Mouse (Mus musculus) hindbrain, embryonic 14.5 days (tissue): ENCODE measurements at regions not wholly inside any gene's neighbourhood (a gene's known extent, or its start where the extent isn't known, plus 50 kb on each side); places are given as distances from the start of the nearest gene placed in this dataset.
"Not testable (repeated sequence)": the region's sequence is repeated elsewhere in the genome, so short reads cannot be mapped to it uniquely, and the experiment has no call there.

ENCODE experiments used
- ATAC-seq: fragments of 200-750 bp; cut with Nextera tagmentation; 2 replicates; pipeline ENCODE4 v1.8.0; 2017; ENCODE audit warnings: moderate number of reproducible peaks, mild to moderate bottlenecking, moderate TSS enrichment, moderate library complexity; ENCODE audit not compliant: low FRiP score
- DNase-seq: peaks from one replicate; pipeline ENCODE4 v3.0.0-alpha.2; 2015; ENCODE audit warnings: low spot score
- H3K27ac ChIP-seq: fragments of 300-500 bp; sonication (generic); 2 replicates; pipeline ENCODE4 v1.5.1; 2014; ENCODE audit warnings: mild to moderate bottlenecking, moderate library complexity
- H3K27me3 ChIP-seq: fragments of 300-500 bp; sonication (generic); 2 replicates; pipeline ENCODE4 v1.6.1; 2014; ENCODE audit warnings: mild to moderate bottlenecking, low read length, mixed read lengths; ENCODE audit not compliant: control insufficient read depth, insufficient read depth
- H3K36me3 ChIP-seq: fragments of 300-500 bp; sonication (generic); replicated peaks from 2 replicates; pipeline ENCODE4 v1.6.1; 2014; ENCODE audit not compliant: control insufficient read depth, insufficient read depth
- H3K4me1 ChIP-seq: fragments of 300-500 bp; sonication (generic); replicated peaks from 2 replicates; pipeline ENCODE4 v1.6.1; 2014; ENCODE audit warnings: antibody characterized with exemption, low read length, mixed read lengths; ENCODE audit not compliant: control insufficient read depth, insufficient read depth
- H3K4me2 ChIP-seq: fragments of 300-500 bp; sonication (generic); replicated peaks from 2 replicates; pipeline ENCODE4 v1.6.1; 2014; ENCODE audit warnings: mild to moderate bottlenecking, moderate library complexity
- H3K4me3 ChIP-seq: fragments of 300-500 bp; sonication (generic); replicated peaks from 2 replicates; pipeline ENCODE4 v1.5.1; 2014; ENCODE audit warnings: mild to moderate bottlenecking, low read length
- H3K9ac ChIP-seq: fragments of 300-500 bp; sonication (generic); 2 replicates; pipeline ENCODE4 v1.6.1; 2014
- H3K9me3 ChIP-seq: fragments of 300-500 bp; sonication (generic); 2 replicates; pipeline ENCODE4 v1.6.1; 2016; ENCODE audit warnings: low read length; ENCODE audit not compliant: control insufficient read depth
- WGBS: fragments of 180-500 bp; shearing (Covaris S2); extraction: QIAGEN DNeasy Blood & Tissue Kit; methylation state at CpG from one replicate; pipeline ENCODE4 v1.1.7; 2014; 5-methylcytosine and 5-hydroxymethylcytosine counted together

DNA sequence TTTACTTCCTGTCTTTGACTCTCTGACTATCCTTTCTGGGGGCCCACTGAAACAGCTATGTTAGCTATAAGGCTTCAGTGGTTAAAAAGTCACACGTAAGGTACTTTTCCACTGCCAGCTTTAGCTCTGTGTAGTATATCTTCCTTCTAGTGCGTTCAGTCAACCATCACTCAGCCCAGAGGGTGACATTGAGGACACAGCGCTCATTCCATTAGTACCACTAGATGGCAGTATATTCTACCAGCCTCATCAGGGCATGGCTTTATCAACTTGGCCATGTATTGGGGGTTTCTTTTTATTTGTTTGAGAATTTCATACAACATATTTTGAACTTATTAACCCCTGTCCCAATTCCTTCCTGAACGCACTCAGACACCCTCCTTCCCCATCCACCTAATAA is 198.2 kb upstream of the Ift57 start:
- no peaks in the 10 kb centered on the region for H3K9me3 ChIP-seq
- peak; percentile 76; the same call in 1 of the 2 replicates for ATAC-seq
- no peak overlapping the region for H3K27ac ChIP-seq
- H3K4me1 ChIP-seq, result no peaks in the 10 kb centered on the region
- no peak overlapping the region for H3K9ac ChIP-seq
- no peak overlapping the region for H3K4me3 ChIP-seq
- H3K4me2 ChIP-seq, result no peak overlapping the region
- 38% methylated on average over 4 of the region's 4 CpGs for WGBS
- H3K36me3 ChIP-seq, result no peaks in the 10 kb centered on the region
- H3K27me3 ChIP-seq, result no peaks in the 10 kb centered on the region
- peak; percentile 74 for DNase-seq

- no peak overlapping the region for H3K9ac ChIP-seq
- WGBS, result 83% methylated on average over 14 of the region's 14 CpGs
- DNase-seq, result no peak
These were observed 195.1 kb upstream of the Ift57 start for GRCm38 (mm10) chr16:49503897-49504413.

GRCm38 (mm10) chr16:49504669-49505068 is 194.4 kb upstream of the Ift57 start:
- Histone ChIP-seq H3K27ac (no peak overlapping the region), H3K4me2 (no peak overlapping the region), H3K36me3 (no peaks in the 10 kb centered on the region), H3K4me3 (no peak overlapping the region), H3K9ac (no peak overlapping the region), H3K4me1 (no peaks in the 10 kb centered on the region), H3K27me3 (no peaks in the 10 kb centered on the region), H3K9me3 (no peaks in the 10 kb centered on the region)
- ATAC-seq (no peak), DNase-seq (no peak)
- WGBS, result 87% methylated on average over 6 of the region's 6 CpGs

More at GRCm38 (mm10) chr16:49503897-49504413, 195.1 kb upstream of the Ift57 start:
- ATAC-seq, result no peak
- Histone ChIP-seq H3K27ac (no peak overlapping the region), H3K4me3 (no peak overlapping the region), H3K9me3 (no peaks in the 10 kb centered on the region), H3K4me1 (no peaks in the 10 kb centered on the region), H3K27me3 (no peaks in the 10 kb centered on the region), H3K4me2 (no peak overlapping the region), H3K36me3 (no peaks in the 10 kb centered on the region)

DNA sequence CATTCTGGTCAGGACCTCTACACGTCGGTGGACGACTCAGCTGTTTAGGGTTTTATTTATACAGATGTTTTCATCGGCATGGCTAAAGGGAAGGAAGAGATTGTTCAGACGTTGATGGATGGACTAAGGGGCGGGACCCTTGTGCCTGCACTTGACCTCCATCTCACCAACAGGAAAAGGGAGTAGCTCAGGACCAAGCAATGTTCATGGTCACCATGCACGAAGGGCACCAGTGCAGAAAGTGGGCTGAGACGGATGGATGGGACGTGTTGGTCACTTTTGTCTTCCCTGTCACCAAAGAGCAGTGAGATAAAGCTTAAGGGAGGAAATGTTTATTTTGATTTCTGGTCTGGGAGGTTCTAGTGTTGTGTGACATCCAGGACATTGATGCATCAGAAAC is 193.8 kb upstream of the Ift57 start:
- no peak for ATAC-seq
- Histone ChIP-seq H3K4me1 (no peaks in the 10 kb centered on the region), H3K9me3 (no peaks in the 10 kb centered on the region), H3K4me3 (no peak overlapping the region), H3K4me2 (no peak overlapping the region), H3K27me3 (no peaks in the 10 kb centered on the region), H3K27ac (no peak overlapping the region), H3K9ac (no peak overlapping the region), H3K36me3 (no peaks in the 10 kb centered on the region)
- no peak for DNase-seq
- WGBS, result 84% methylated on average over 9 of the region's 9 CpGs

GRCm38 (mm10) chr16:49518844-49519243 is 180.2 kb upstream of the Ift57 start:
- Histone ChIP-seq H3K9ac (no peak overlapping the region), H3K4me3 (no peak overlapping the region), H3K36me3 (no peaks in the 10 kb centered on the region), H3K9me3 (no peaks in the 10 kb centered on the region), H3K4me1 (no peaks in the 10 kb centered on the region), H3K27ac (no peak overlapping the region), H3K4me2 (no peak overlapping the region), H3K27me3 (no peaks in the 10 kb centered on the region)
- ATAC-seq (no peak), DNase-seq (no peak)
- 88% methylated on average over 3 of the region's 3 CpGs for WGBS

DNA sequence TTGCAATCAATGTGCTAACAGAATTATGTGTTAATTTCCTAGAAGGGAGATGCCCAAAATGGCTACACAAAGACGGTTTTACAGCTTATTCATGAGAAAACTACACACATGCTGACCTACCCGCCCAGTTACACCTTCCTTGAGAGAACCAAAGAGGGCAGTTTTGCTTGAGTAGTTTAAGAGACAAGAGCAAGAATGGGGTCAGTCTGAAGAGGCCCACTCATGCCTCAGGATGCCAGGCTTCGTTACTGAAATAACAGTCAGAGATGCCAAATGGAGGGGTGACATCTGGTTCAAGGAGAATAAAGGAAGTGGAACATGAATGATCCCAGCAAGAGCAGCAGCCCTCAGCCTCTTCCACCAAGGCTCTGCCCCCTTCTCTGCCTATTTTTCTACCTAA is 178.6 kb upstream of the Ift57 start:
- Histone ChIP-seq H3K4me2 (no peak overlapping the region), H3K27me3 (no peaks in the 10 kb centered on the region), H3K4me3 (no peak overlapping the region), H3K4me1 (no peaks in the 10 kb centered on the region), H3K9ac (no peak overlapping the region), H3K36me3 (no peaks in the 10 kb centered on the region), H3K9me3 (no peaks in the 10 kb centered on the region), H3K27ac (no peak overlapping the region)
- WGBS, result 70% methylated on average over 3 of the region's 3 CpGs
- ATAC-seq (no peak), DNase-seq (no peak)

DNA sequence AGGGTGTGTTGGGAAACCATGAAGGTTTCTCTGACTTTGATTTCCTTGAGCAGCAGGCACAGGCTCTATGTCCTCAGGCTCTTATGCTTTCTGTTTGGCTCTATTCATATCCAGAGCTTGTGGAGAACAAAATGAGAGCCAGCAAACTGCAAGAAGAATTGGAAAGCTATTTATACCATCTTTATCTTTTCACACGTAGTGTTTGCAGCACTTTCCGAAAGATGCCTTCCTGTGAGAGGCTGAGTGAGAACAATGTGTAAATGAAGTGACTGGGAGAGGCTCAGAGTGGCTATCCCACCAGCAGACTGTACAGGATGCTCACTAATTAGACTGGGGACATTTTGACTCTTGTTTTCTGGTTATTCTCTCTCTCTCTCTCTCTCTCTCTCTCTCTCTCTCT is 177.3 kb upstream of the Ift57 start:
- DNase-seq, result no peak
- no peak overlapping the region for H3K4me3 ChIP-seq
- no peak overlapping the region for H3K27ac ChIP-seq
- H3K4me2 ChIP-seq, result no peak overlapping the region
- H3K4me1 ChIP-seq, result no peaks in the 10 kb centered on the region
- no peak for ATAC-seq
- no peak overlapping the region for H3K9ac ChIP-seq
- WGBS, result 73% methylated on average over 2 of the region's 2 CpGs
- H3K9me3 ChIP-seq, result no peaks in the 10 kb centered on the region
- no peaks in the 10 kb centered on the region for H3K27me3 ChIP-seq
- H3K36me3 ChIP-seq, result no peaks in the 10 kb centered on the region

- no peak overlapping the region for H3K4me2 ChIP-seq
- no peaks in the 10 kb centered on the region for H3K9me3 ChIP-seq
- H3K27ac ChIP-seq, result no peak overlapping the region
- no peak for ATAC-seq
- H3K36me3 ChIP-seq, result no peaks in the 10 kb centered on the region
- no peak overlapping the region for H3K9ac ChIP-seq
- no peaks in the 10 kb centered on the region for H3K4me1 ChIP-seq
- no peak overlapping the region for H3K4me3 ChIP-seq
- 75% methylated on average over 5 of the region's 5 CpGs for WGBS
- DNase-seq, result no peak
- no peaks in the 10 kb centered on the region for H3K27me3 ChIP-seq
These were observed 176.5 kb upstream of the Ift57 start for GRCm38 (mm10) chr16:49522576-49522975.

DNA sequence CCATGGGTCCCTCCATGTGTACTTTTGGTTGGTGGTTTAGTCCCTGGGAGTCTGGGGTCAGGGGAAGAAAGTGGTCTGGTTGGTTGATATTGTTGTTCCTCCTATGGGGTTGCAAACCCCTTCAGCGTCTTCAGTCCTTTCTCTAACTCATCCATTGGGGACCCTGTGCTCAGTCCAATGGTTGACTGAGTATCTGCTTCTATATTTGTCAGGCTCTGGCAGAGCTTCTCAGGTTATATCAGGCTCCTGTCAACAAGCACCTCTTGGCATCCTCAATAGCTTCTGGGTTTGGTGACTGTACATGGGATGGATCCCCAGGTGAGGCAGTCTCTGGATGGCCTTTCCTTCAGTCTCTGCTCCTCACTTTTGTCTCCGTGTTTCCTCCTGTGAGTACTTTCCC is 170.4 kb upstream of the Ift57 start:
- not testable (repeated sequence) for ATAC-seq, DNase-seq, H3K4me2 ChIP-seq, H3K27ac ChIP-seq, H3K9ac ChIP-seq, H3K9me3 ChIP-seq, H3K36me3 ChIP-seq, H3K27me3 ChIP-seq, H3K4me3 ChIP-seq, H3K4me1 ChIP-seq
- WGBS, result 91% methylated on average over 2 of the region's 2 CpGs

DNA sequence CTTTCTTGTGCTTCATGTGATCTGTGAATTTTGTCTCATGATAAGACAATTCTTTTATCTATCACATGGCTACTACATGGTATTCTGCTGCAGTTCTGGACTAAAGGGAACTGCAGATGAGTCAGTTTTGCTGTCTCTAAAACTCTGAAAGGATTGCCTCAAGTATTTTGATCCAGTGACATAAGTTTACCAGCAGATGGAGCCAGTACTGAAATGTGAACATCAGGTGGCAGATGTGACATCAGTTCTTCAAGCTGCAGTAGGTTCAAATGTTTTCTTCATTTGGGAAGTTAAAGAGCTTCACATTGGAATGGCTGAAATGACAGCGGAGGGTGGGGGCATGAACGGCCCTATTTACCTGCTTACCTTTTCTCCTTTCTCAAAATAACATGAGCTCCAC is 170.0 kb upstream of the Ift57 start:
- H3K9me3 ChIP-seq, result no peaks in the 10 kb centered on the region
- WGBS, result 71% methylated on average over 2 of the region's 2 CpGs
- no peak overlapping the region for H3K9ac ChIP-seq
- H3K27ac ChIP-seq, result no peak overlapping the region
- DNase-seq (peak; percentile 56), ATAC-seq (no peak)
- no peaks in the 10 kb centered on the region for H3K4me1 ChIP-seq
- H3K36me3 ChIP-seq, result no peaks in the 10 kb centered on the region
- no peak overlapping the region for H3K4me2 ChIP-seq
- no peaks in the 10 kb centered on the region for H3K27me3 ChIP-seq
- H3K4me3 ChIP-seq, result no peak overlapping the region
